Mouse (Mus musculus) testis, adult 2 months (tissue): ENCODE results near the gene Tmem238.

Source experiments
- CTCF ChIP-seq: fragments of 200-500 bp; IDR thresholded peaks from 2 replicates; pipeline ENCODE4 v1.5.1; 2012; ENCODE audit warnings: low read depth, mild to moderate bottlenecking, inconsistent platforms, low read length, moderate library complexity; ENCODE audit not compliant: control insufficient read depth, insufficient read depth, insufficient replicate concordance
- POLR2A ChIP-seq: fragments of 200-500 bp; IDR thresholded peaks from 2 replicates; pipeline ENCODE4 v1.6.1; 2012; ENCODE audit warnings: low read depth, mild to moderate bottlenecking, inconsistent platforms, low read length, moderate library complexity; ENCODE audit not compliant: control insufficient read depth

- TF ChIP-seq POLR2A = no peak
- no peak for TF ChIP-seq CTCF
Observed at GRCm38 (mm10) chr7:4748321-4748720, 41.1 kb downstream of the Tmem238 start.
